Mouse (Mus musculus) cortical plate, adult 2 months (tissue): ENCODE measurements around the gene Senp2. TPM values are rescaled to one million over a fixed set of nuclear protein-coding genes. Genes with fewer than 3 reads are reported as not detected.

Source experiments
- H3K27ac ChIP-seq: fragments of 200-500 bp; 2 replicates; pipeline ENCODE4 v1.5.1; 2012; ENCODE audit warnings: low read length, control low read depth, inconsistent platforms; ENCODE audit not compliant: insufficient read depth
- H3K4me1 ChIP-seq: fragments of 200-500 bp; 2 replicates; pipeline ENCODE4 v1.6.1; 2011; ENCODE audit warnings: low read length; ENCODE audit not compliant: control insufficient read depth, insufficient read depth
- H3K4me3 ChIP-seq: fragments of 200-500 bp; 2 replicates; pipeline ENCODE4 v1.5.1; 2011; ENCODE audit warnings: mild to moderate bottlenecking, low read length, control low read depth; ENCODE audit not compliant: insufficient read depth
- CTCF ChIP-seq: fragments of 200-500 bp; IDR thresholded peaks from 2 replicates; pipeline ENCODE4 v1.5.1; 2011; ENCODE audit warnings: mild to moderate bottlenecking, control low read depth, low read length; ENCODE audit not compliant: insufficient read depth; ENCODE audit errors: extremely low read depth
- POLR2A ChIP-seq: fragments of 200-500 bp; IDR thresholded peaks from 2 replicates; pipeline ENCODE4 v1.6.1; 2011; ENCODE audit warnings: mild to moderate bottlenecking, low read length, control low read depth; ENCODE audit not compliant: insufficient read depth; ENCODE audit errors: extremely low read depth
- polyA plus RNA-seq: library from polyadenylated mRNA; depleted of rRNA; stranded (reverse); fragments of >200 nt; gene quantifications from 2 replicates; pipeline ENCODE4 v1.2.3, GENCODE M21; 2012

Senp2 gene
- polyA plus RNA-seq, 1 experiment = 61.0 TPM

DNA sequence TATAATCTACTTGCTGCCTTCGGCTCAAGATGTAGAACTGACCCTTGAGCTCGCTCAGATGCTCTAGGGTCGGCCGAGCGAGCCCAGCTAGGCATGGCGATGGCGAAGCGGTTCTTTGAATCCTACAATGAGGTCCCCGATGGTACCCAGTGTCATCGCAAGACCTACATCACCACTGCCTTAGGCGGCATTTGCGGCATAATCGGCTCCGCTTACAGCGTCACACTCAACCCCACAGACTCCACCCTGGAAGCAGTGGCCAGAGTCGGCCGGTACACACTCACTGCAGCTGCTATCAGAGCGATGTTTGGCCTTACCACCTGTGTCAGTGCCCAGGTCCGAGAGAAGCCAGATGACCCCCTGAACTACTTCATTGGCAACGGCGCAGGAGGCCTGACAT is 44.1 kb downstream of the Senp2 start:
- Histone ChIP-seq H3K4me3 (no peak overlapping the region), H3K27ac (no peak overlapping the region), H3K4me1 (no peaks in the 10 kb centered on the region)
- TF ChIP-seq POLR2A (no peak), CTCF (no peak)

DNA sequence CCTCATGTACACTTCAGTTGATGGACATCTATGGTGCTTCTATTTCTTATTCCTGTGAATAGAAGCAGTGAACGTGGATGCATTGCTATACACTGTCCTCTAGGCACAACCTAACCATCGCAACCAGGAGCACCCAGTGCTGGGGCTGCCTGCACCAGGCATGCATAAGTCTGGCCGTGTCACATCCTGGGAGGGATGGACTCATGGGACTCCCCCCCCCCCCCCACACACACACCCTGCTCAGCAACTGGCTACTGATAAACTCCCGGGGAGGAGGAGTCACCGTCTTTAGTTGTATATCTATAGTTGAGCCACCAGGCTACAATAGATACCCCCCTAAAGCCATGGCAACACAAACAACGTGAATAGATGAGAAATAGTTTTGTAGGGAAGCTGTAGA is 48.2 kb downstream of the Senp2 start:
- H3K4me3 ChIP-seq = no peak overlapping the region
- TF ChIP-seq CTCF (no peak), POLR2A (no peak)
- H3K4me1 ChIP-seq = no peaks in the 10 kb centered on the region
- H3K27ac ChIP-seq = no peak overlapping the region

DNA sequence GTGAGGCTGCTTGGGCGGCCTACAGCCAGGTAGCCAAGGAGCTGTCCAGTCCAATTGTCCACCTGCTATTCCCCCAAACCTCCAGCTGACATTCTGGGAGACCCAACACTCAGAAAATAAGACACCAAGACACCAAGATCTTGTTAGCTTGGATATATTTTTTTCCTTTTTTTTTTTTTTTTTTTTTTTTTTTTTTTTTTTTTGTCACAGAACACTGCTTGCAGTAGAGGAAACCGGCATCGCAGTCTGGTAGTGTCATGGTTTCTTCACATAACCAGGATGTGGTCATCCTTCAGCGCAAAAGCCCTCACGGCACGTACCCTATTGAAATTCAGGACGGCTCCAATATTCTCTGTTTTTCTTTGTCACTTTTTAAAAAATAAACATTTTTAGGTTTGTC is 49.6 kb downstream of the Senp2 start:
- no peaks in the 10 kb centered on the region for H3K4me1 ChIP-seq
- TF ChIP-seq CTCF (no peak), POLR2A (no peak)
- no peak overlapping the region for H3K27ac ChIP-seq
- H3K4me3 ChIP-seq = no peak overlapping the region

GRCm38 (mm10) chr16:22060416-22060815 is 51.1 kb downstream of the Senp2 start:
- H3K27ac ChIP-seq = no peak overlapping the region
- H3K4me1 ChIP-seq = no peaks in the 10 kb centered on the region
- H3K4me3 ChIP-seq = no peak overlapping the region
- TF ChIP-seq POLR2A (no peak), CTCF (no peak)

GRCm38 (mm10) chr16:22061555-22062160 is 52.4 kb downstream of the Senp2 start:
- no peaks in the 10 kb centered on the region for H3K4me1 ChIP-seq
- no peak overlapping the region for H3K4me3 ChIP-seq
- no peak overlapping the region for H3K27ac ChIP-seq
- TF ChIP-seq POLR2A (no peak), CTCF (no peak)

DNA sequence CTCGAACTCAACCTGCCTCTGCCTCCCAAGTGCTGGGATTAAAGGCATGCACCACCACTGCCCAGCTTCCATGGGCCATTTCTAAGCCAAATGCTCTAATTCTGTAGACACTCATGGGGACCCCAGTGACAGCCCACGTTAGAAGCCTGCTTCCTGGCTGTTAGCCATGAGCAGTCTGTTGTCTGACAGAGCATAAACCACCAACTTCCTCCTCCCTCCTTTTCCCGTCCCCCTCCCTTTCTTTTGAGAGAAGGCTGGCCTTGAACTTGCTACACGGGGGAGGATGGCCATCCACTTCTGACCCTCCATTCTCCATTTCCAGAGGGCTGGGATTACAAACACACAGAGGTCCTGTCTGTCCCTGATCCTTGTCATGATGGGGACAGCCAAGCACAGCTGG is 53.0 kb downstream of the Senp2 start:
- TF ChIP-seq POLR2A (no peak), CTCF (no peak)
- no peak overlapping the region for H3K4me3 ChIP-seq
- no peak overlapping the region for H3K27ac ChIP-seq
- H3K4me1 ChIP-seq = no peaks in the 10 kb centered on the region

DNA sequence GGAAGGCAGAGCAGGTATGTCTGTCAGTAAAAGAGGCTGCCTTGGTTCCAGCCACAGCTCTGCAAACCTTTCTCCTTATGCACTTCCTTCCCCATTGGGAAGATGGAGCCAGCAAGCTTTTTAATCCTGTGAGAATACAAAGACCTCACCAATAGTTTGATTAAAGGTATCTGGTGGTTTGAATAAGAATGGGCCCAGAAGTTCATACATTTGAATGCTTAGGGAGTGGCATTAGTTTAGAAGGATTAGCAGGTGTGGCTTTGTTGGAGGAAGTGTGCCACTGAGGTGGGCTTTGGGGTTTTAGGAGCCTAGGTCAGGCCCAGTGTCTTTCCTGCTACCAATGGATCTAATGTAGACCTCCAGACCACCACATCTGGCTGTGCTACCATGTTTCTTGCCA is 56.3 kb downstream of the Senp2 start:
- H3K4me1 ChIP-seq = no peaks in the 10 kb centered on the region
- H3K27ac ChIP-seq = no peak overlapping the region
- no peak for TF ChIP-seq POLR2A
- no peak for TF ChIP-seq CTCF
- H3K4me3 ChIP-seq = no peak overlapping the region

- Histone ChIP-seq H3K4me1 (no peaks in the 10 kb centered on the region), H3K27ac (no peak overlapping the region), H3K4me3 (no peak overlapping the region)
- no peak for TF ChIP-seq CTCF
Observed at GRCm38 (mm10) chr16:22067406-22067805, 58.1 kb downstream of the Senp2 start.

- Histone ChIP-seq H3K27ac (no peak overlapping the region), H3K4me1 (no peaks in the 10 kb centered on the region), H3K4me3 (no peak overlapping the region)
- TF ChIP-seq CTCF = 0 out of 2 replicates have a peak, but pooled peaks have one; percentile 13
- TF ChIP-seq POLR2A = no peak
Observed at GRCm38 (mm10) chr16:22071361-22071760, 62.1 kb downstream of the Senp2 start.

GRCm38 (mm10) chr16:22075067-22075466 is 65.8 kb downstream of the Senp2 start:
- H3K27ac ChIP-seq = no peak overlapping the region
- no peak for TF ChIP-seq CTCF
- H3K4me3 ChIP-seq = no peak overlapping the region
- no peaks in the 10 kb centered on the region for H3K4me1 ChIP-seq
